Mouse (Mus musculus) hindbrain, embryonic 11.5 days (tissue): Measurements from ENCODE around the gene Heatr3. TPM values are rescaled to one million over a fixed set of nuclear protein-coding genes. Genes with fewer than 3 reads are reported as not detected.
"Not testable (repeated sequence)": the region's sequence is repeated elsewhere in the genome, so short reads cannot be mapped to it uniquely, and the experiment has no call there.

ENCODE experiments used
- ATAC-seq: fragments of 200-750 bp; cut with Nextera tagmentation; 2 replicates; pipeline ENCODE4 v1.8.0; 2017; ENCODE audit warnings: mild to moderate bottlenecking, moderate TSS enrichment, moderate library complexity; ENCODE audit not compliant: low FRiP score
- DNase-seq: peaks from one replicate; pipeline ENCODE4 v3.0.0-alpha.2; 2015; ENCODE audit warnings: low spot score
- H3K27ac ChIP-seq: fragments of 300-500 bp; sonication (generic); 2 replicates; pipeline ENCODE4 v1.5.1; 2014; ENCODE audit warnings: mild to moderate bottlenecking, low read depth, low read length
- H3K27me3 ChIP-seq: fragments of 300-500 bp; sonication (generic); 2 replicates; pipeline ENCODE4 v1.6.1; 2014; ENCODE audit warnings: mild to moderate bottlenecking, low read length, moderate library complexity, mixed read lengths; ENCODE audit not compliant: control insufficient read depth, insufficient read depth
- H3K36me3 ChIP-seq: fragments of 300-500 bp; sonication (generic); 2 replicates; pipeline ENCODE4 v1.6.1; 2014; ENCODE audit warnings: mild to moderate bottlenecking, low read length, moderate library complexity, mixed read lengths; ENCODE audit not compliant: control insufficient read depth, insufficient read depth
- H3K4me1 ChIP-seq: fragments of 300-500 bp; sonication (generic); replicated peaks from 2 replicates; pipeline ENCODE4 v1.6.1; 2014; ENCODE audit warnings: low read length, mixed read lengths; ENCODE audit not compliant: control insufficient read depth, insufficient read depth
- H3K4me2 ChIP-seq: fragments of 300-500 bp; sonication (generic); replicated peaks from 2 replicates; pipeline ENCODE4 v1.6.1; 2014; ENCODE audit warnings: mild to moderate bottlenecking, low read depth, low read length
- H3K4me3 ChIP-seq: fragments of 300-500 bp; sonication (generic); 2 replicates; pipeline ENCODE4 v1.5.1; 2014; ENCODE audit warnings: low read depth, low read length
- H3K9ac ChIP-seq: fragments of 300-500 bp; sonication (generic); 2 replicates; pipeline ENCODE4 v1.6.1; 2014; ENCODE audit warnings: low read depth, low read length
- H3K9me3 ChIP-seq: fragments of 300-500 bp; sonication (generic); 2 replicates; pipeline ENCODE4 v1.6.1; 2016; ENCODE audit warnings: low read length; ENCODE audit not compliant: control insufficient read depth
- WGBS: fragments of 180-500 bp; shearing (Covaris S2); extraction: QIAGEN DNeasy Blood & Tissue Kit; methylation state at CpG from one replicate; pipeline ENCODE4 v1.1.7; 2014; 5-methylcytosine and 5-hydroxymethylcytosine counted together
- polyA plus RNA-seq: library from polyadenylated mRNA; unstranded; fragments of >200 nt; fragmentation: Nextera tagmentation; extraction: Ambion mirVana; gene quantifications from 2 replicates; pipeline ENCODE4 v1.2.1, GENCODE M21; 2014

The Heatr3 gene
- polyA plus RNA-seq, 1 experiment from 2014 or later, result 47.9 TPM

DNA sequence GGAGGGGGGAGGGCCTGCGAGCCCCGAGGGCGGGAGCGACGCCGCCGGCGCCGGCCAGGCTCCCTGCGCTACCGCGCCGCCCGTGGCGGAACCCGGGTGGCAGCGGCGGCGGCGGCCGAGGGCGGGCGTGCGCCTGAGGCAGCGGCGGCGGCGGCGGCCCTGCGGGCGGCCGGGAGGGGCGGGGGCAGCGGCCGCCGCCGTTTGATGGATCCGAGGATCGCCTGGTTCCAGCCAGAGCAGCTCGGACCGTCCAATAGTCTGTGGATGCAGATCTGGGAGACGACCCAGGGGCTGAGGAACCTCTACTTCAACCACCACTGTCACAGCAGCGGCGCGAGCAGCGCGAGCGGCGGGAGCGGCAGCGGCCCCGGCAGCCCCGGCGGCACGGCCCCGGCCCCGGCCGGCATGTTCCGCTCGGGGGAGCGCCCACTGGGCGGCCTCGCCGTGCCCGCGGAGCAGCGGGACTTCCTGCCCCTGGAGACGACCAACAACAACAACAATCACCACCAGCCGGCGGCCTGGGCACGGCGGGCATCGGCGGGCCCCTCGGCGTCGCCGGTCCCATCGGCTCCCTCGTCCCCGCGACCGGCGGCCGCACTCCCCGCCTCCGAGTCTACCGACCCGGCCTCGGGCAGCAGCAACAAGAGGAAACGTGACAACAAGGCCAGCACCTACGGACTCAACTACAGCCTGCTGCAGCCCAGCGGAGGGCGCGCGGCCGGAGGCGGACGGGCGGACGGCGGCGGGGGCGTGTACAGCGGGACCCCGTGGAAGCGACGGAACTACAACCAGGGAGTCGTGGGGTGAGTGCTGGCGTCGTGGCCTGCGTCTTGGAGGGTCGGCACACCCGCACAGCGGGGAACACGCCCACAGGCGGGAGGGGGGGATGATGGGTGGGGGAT is 62.3 kb downstream of the Heatr3 start:
- H3K27me3 ChIP-seq, result no peaks in the 10 kb centered on the region
- H3K9ac ChIP-seq, result peak overlapping the region; percentile 87
- WGBS, result under 1% methylated on average over 74 of the region's 117 CpGs
- peak; percentile 66 for ATAC-seq
- peak overlapping the region; percentile 93 for H3K27ac ChIP-seq
- peak overlapping the region; percentile 72 for H3K4me2 ChIP-seq
- H3K36me3 ChIP-seq, result no peaks in the 10 kb centered on the region
- H3K4me3 ChIP-seq, result peak overlapping the region; percentile 81
- peaks cover 11% of the 10 kb centered on the region for H3K4me1 ChIP-seq
- DNase-seq, result peak; percentile 60
- no peaks in the 10 kb centered on the region for H3K9me3 ChIP-seq

DNA sequence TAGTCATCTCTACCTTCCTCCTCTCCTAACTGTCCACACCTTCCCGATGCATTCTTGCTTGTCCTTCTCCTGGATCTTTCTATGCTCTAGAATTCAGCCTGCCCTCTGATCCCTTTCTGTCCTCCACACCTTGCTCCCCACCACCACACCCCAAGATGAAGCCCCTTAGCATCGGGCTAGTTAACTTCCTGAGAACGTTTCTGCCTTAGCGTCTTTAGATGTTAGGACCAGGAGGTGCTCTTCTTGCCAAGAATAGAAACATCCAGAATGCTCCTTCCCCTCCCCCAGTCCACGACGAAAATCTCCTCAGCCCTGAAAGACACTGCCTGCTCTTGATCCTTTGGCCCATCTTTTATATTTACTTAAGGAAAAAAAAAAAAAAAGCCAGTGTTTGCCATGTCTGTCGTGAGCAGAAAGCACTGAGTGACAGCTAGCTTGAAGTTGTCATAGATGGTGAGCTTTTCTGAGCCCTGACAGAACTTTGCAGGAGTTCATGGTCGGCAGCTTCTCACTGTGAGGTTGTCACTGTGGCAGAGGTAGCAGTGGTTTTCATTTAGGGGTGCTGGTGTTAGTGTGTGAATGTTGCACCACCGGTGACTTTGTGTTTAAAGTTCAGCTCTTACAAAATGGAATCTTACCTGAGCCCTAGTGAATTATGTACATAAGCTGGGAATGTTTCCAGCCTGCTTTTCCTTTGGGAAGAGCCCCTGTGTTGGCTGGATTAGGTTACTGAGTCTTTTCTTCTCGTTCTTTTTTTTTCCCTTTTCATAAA is 63.3 kb downstream of the Heatr3 start:
- Histone ChIP-seq H3K4me1 (peaks cover 11% of the 10 kb centered on the region), H3K9ac (0 out of 2 replicates have a peak overlapping the region, but pooled peaks have one; percentile 0), H3K27ac (no peak overlapping the region), H3K27me3 (no peaks in the 10 kb centered on the region), H3K9me3 (no peaks in the 10 kb centered on the region), H3K36me3 (no peaks in the 10 kb centered on the region), H3K4me3 (peak overlapping the region; percentile 81), H3K4me2 (peak overlapping the region; percentile 72)
- WGBS, result 32% methylated on average over 10 of the region's 10 CpGs
- ATAC-seq (no peak), DNase-seq (no peak)

DNA sequence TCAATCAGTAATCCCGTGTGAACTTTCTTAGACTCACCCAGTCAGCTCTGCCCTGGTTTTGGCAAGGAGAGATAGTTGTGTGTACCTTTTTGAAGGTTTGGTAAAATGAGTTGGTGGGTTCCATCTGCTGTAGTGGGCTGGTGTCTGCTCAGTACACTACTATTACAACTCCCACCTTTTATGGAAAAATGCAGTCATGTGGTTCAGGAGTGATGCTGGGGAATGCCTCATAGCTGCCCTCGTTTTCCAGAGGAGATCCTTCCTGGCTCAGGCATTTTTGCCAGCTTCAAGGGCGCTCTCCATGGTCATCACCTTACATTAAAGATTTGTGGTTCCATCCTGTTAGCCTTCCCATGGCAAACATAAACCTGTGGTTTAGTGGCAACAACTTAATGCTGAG is 64.0 kb downstream of the Heatr3 start:
- no peak for DNase-seq
- H3K27me3 ChIP-seq, result no peaks in the 10 kb centered on the region
- 68% methylated on average over 3 of the region's 3 CpGs for WGBS
- no peaks in the 10 kb centered on the region for H3K36me3 ChIP-seq
- no peak overlapping the region for H3K27ac ChIP-seq
- ATAC-seq, result no peak
- peaks cover 11% of the 10 kb centered on the region for H3K4me1 ChIP-seq
- H3K9ac ChIP-seq, result no peak overlapping the region
- no peaks in the 10 kb centered on the region for H3K9me3 ChIP-seq
- H3K4me3 ChIP-seq, result no peak overlapping the region
- no peak overlapping the region for H3K4me2 ChIP-seq

GRCm38 (mm10) chr8:88206016-88206415 is 68.4 kb downstream of the Heatr3 start:
- no peak for ATAC-seq
- Histone ChIP-seq H3K9me3 (no peaks in the 10 kb centered on the region), H3K27ac (no peak overlapping the region), H3K4me2 (no peak overlapping the region), H3K9ac (no peak overlapping the region), H3K4me3 (no peak overlapping the region), H3K36me3 (no peaks in the 10 kb centered on the region), H3K4me1 (peaks cover 11% of the 10 kb centered on the region), H3K27me3 (no peaks in the 10 kb centered on the region)
- DNase-seq, result no peak
- 74% methylated on average over 9 of the region's 9 CpGs for WGBS

DNA sequence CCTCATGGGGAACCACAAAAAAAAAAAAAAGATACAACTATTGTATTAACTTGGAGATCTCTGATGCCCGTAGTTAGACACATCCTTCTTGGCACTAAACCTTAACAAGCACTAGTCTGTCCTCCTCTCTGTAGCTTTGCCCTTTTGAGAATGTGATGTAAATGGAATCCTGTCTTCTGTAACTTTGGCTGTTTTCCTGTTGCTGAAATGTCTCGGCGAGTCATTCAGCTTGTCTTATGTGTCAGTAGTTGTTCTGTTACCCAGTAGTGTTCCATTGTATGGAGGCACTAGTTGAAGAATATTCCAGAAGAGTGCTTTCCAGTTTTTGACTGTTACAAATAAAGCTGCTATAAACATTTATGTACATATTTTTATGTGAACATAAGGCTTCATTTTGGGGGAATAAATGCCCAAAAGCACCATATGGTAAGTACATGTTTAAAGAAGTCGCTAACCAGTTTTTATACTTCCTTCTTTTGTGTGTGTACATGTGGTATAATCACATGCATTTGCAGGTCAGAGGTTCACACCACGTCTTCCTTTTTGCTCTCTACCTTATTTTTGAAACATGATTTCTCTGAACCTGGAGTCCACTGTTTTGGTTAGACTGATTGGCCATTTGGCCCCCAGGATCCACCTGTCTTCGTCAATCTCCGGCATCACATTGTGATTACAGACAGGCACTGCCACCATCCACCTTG is 69.6 kb downstream of the Heatr3 start:
- Histone ChIP-seq H3K4me3 (no peak overlapping the region), H3K9ac (no peak overlapping the region), H3K9me3 (no peaks in the 10 kb centered on the region), H3K27ac (no peak overlapping the region), H3K4me2 (no peak overlapping the region), H3K27me3 (no peaks in the 10 kb centered on the region), H3K4me1 (0 out of 2 replicates have a peak, but pooled peaks cover 4% of the 10 kb centered on the region), H3K36me3 (no peaks in the 10 kb centered on the region)
- 93% methylated on average over 7 of the region's 7 CpGs for WGBS
- ATAC-seq (no peak), DNase-seq (no peak)

- H3K27ac ChIP-seq, ATAC-seq, H3K4me1 ChIP-seq: not testable (repeated sequence)
These were observed 72.5 kb downstream of the Heatr3 start for GRCm38 (mm10) chr8:88209930-88210827.

DNA sequence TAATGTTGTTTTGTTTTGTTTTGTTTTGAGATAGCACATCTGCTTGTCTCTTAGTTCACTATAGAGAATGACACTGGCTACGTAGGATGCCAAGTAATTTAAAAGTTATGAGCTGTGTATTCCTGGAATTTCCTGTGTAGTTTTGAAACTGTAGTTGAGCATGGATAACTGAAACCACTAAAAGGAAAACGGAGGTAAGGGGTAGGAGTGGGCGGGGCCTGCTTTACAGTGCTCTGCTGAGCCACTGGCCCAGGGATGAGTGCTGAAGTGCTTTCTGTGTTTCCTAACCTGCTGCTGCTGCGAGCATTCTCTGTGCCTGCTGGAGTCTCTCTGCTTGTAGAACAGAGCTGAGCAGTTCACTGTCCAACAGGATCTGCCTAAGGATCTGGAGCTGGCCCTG is 83.7 kb downstream of the Heatr3 start:
- DNase-seq, result no peak
- WGBS, result 60% methylated on average over 4 of the region's 4 CpGs

More at GRCm38 (mm10) chr8:88209930-88210827, 72.5 kb downstream of the Heatr3 start:
- H3K36me3 ChIP-seq, H3K9ac ChIP-seq, H3K9me3 ChIP-seq, H3K4me2 ChIP-seq, DNase-seq, H3K27me3 ChIP-seq, H3K4me3 ChIP-seq: not testable (repeated sequence)
- 85% methylated on average over 5 of the region's 6 CpGs for WGBS

More for the DNA sequence above, 83.7 kb downstream of the Heatr3 start:
- ATAC-seq, result no peak
- Histone ChIP-seq H3K4me1 (peaks cover 10% of the 10 kb centered on the region), H3K4me2 (no peak overlapping the region), H3K27me3 (no peaks in the 10 kb centered on the region), H3K27ac (no peak overlapping the region), H3K4me3 (no peak overlapping the region), H3K9me3 (no peaks in the 10 kb centered on the region), H3K9ac (no peak overlapping the region), H3K36me3 (no peaks in the 10 kb centered on the region)
